Mouse (Mus musculus) neutrophil, adult 65 days (primary cell): Measurements from ENCODE around the gene Mcmbp. TPM values are rescaled to one million over a fixed set of nuclear protein-coding genes. Genes with fewer than 3 reads are reported as not detected.

ENCODE experiments used
- total RNA-seq: library from RNA; stranded (reverse); gene quantifications from 2 replicates; pipeline ENCODE4 v1.2.4, GENCODE M21; 2023

Gene Mcmbp
- total RNA-seq = 75.8 and 105 TPM in 2 replicates

DNA sequence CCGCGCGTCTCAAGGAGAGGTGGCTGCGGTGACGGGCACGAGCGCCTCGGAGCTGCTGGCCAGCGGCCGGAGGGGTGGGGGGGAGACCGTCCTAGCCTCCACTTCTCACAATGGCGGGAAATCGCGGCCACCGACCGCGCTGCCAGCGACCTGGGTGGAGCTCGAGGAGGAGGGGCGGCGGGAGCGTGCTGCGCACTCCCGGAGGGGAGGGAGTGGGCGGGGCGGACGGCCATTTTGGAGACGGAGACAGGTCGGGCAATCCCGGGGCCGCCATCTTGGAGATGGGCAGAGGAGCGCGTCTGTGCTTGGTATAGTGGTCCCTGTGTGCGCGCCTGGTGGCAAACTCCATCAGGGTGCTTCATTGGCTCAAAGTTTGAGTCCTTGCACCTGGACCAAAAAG is at the start of gene Mcmbp:
TSS of gene Mcmbp (minus strand) at position 162 of the 400 bp plus-strand sequence.

GRCm38 (mm10) chr7:128744684-128745485 is 4.6 kb upstream of the Mcmbp start, which contains the start of gene Sec23ip:
Gene Sec23ip (plus strand): TSS chr7:128744943.

Other genes with a start within 250 kb of the Mcmbp start
- gene Bag3, start 216.9 kb downstream of the Mcmbp start, total RNA-seq = 12.2 and 14.2 TPM in 2 replicates
- gene Inpp5f, start 129.2 kb downstream of the Mcmbp start, total RNA-seq = 14.0 and 20.3 TPM in 2 replicates
- gene Sec23ip, start 4.4 kb upstream of the Mcmbp start, total RNA-seq = 27.9 and 28.9 TPM in 2 replicates